Mouse (Mus musculus) forebrain, embryonic 11.5 days (tissue): ENCODE measurements at regions not wholly inside any gene's neighbourhood (a gene's known extent, or its start where the extent isn't known, plus 50 kb on each side); places are given as distances from the start of the nearest gene placed in this dataset.

Experiments used
- ATAC-seq: fragments of 200-750 bp; cut with Nextera tagmentation; replicated peaks from 2 replicates; pipeline ENCODE4 v1.8.0; 2017; ENCODE audit warnings: moderate TSS enrichment; ENCODE audit not compliant: low FRiP score
- DNase-seq: peaks from one replicate; pipeline ENCODE4 v3.0.0-alpha.2; 2017; ENCODE audit warnings: low spot score
- H3K27ac ChIP-seq: fragments of 300-500 bp; sonication (generic); 2 replicates; pipeline ENCODE4 v1.5.1; 2014; ENCODE audit warnings: low read depth, low read length
- H3K27me3 ChIP-seq: fragments of 300-500 bp; sonication (generic); 2 replicates; pipeline ENCODE4 v1.6.1; 2014; ENCODE audit warnings: mild to moderate bottlenecking, low read length, mixed read lengths; ENCODE audit not compliant: control insufficient read depth, insufficient read depth
- H3K36me3 ChIP-seq: fragments of 300-500 bp; sonication (generic); 2 replicates; pipeline ENCODE4 v1.6.1; 2014; ENCODE audit warnings: mild to moderate bottlenecking, low read length, moderate library complexity, mixed read lengths; ENCODE audit not compliant: control insufficient read depth, insufficient read depth
- H3K4me1 ChIP-seq: fragments of 300-500 bp; sonication (generic); replicated peaks from 2 replicates; pipeline ENCODE4 v1.6.1; 2014; ENCODE audit warnings: low read length, mixed read lengths; ENCODE audit not compliant: control insufficient read depth, insufficient read depth
- H3K4me2 ChIP-seq: fragments of 300-500 bp; sonication (generic); 2 replicates; pipeline ENCODE4 v1.6.1; 2014; ENCODE audit warnings: low read depth, mild to moderate bottlenecking, low read length, moderate library complexity, mixed read lengths; ENCODE audit not compliant: severe bottlenecking
- H3K4me3 ChIP-seq: fragments of 300-500 bp; sonication (generic); 2 replicates; pipeline ENCODE4 v1.5.1; 2014; ENCODE audit warnings: low read depth, low read length
- H3K9ac ChIP-seq: fragments of 300-500 bp; sonication (generic); 2 replicates; pipeline ENCODE4 v1.6.1; 2014; ENCODE audit warnings: low read length
- H3K9me3 ChIP-seq: fragments of 300-500 bp; sonication (generic); 2 replicates; pipeline ENCODE4 v1.6.1; 2016; ENCODE audit warnings: low read length, mixed read lengths; ENCODE audit not compliant: control insufficient read depth
- WGBS: fragments of 180-500 bp; shearing (Covaris S2); extraction: QIAGEN DNeasy Blood & Tissue Kit; methylation state at CpG from one replicate; pipeline ENCODE4 v1.1.7; 2014; 5-methylcytosine and 5-hydroxymethylcytosine counted together

GRCm38 (mm10) chr10:8952922-8953321, 67.1 kb upstream of the Sash1 start:
- DNase-seq (no peak), ATAC-seq (no peak)
- H3K4me2 ChIP-seq, result no peak overlapping the region
- no peaks in the 10 kb centered on the region for H3K4me1 ChIP-seq
- WGBS, result 86% methylated on average over 5 of the region's 5 CpGs
- no peak overlapping the region for H3K4me3 ChIP-seq
- no peaks in the 10 kb centered on the region for H3K36me3 ChIP-seq
- H3K27me3 ChIP-seq, result no peaks in the 10 kb centered on the region
- no peak overlapping the region for H3K9ac ChIP-seq
- no peak overlapping the region for H3K27ac ChIP-seq
- H3K9me3 ChIP-seq, result no peaks in the 10 kb centered on the region

GRCm38 (mm10) chr10:8951937-8952336, 66.1 kb upstream of the Sash1 start:
- ATAC-seq, result no peak
- H3K4me3 ChIP-seq, result no peak overlapping the region
- H3K27ac ChIP-seq, result no peak overlapping the region
- WGBS, result 93% methylated on average over 3 of the region's 3 CpGs
- no peaks in the 10 kb centered on the region for H3K27me3 ChIP-seq
- H3K9me3 ChIP-seq, result no peaks in the 10 kb centered on the region
- H3K4me2 ChIP-seq, result no peak overlapping the region
- H3K9ac ChIP-seq, result no peak overlapping the region
- H3K4me1 ChIP-seq, result no peaks in the 10 kb centered on the region
- no peak for DNase-seq
- no peaks in the 10 kb centered on the region for H3K36me3 ChIP-seq

DNA sequence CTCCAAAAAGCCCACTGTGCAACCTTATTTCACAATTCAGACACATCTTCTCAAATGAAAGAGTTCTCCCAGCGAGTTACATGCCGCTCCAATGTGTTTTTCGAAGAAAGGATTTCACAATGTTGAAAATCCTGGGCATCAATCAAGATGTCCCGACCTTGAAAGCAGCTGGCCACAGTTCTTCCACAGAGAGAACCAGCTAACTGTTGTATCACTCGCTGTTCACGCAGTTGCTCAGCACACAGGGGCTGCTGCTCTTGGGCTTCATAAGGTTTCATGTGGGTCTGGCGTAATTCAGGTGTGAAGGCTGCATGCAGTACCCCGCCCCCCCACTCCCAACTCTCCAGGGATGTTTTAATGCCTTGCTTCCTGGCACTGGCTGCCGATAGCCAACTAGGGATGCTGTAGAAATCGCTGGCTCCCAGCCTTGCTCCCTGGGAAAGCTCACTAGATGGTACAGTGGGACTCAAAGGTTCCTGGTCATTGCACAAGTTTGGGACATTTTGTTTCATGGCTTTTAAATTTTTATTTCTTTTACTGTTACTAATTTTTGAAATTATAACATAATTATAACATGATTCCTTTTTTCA, 65.5 kb upstream of the Sash1 start:
- WGBS, result 87% methylated on average over 10 of the region's 10 CpGs
- H3K4me2 ChIP-seq, result no peak overlapping the region
- H3K36me3 ChIP-seq, result no peaks in the 10 kb centered on the region
- no peak overlapping the region for H3K27ac ChIP-seq
- DNase-seq (no peak), ATAC-seq (no peak)
- H3K4me3 ChIP-seq, result no peak overlapping the region
- no peaks in the 10 kb centered on the region for H3K4me1 ChIP-seq
- H3K9me3 ChIP-seq, result no peaks in the 10 kb centered on the region
- H3K27me3 ChIP-seq, result no peaks in the 10 kb centered on the region
- H3K9ac ChIP-seq, result no peak overlapping the region

DNA sequence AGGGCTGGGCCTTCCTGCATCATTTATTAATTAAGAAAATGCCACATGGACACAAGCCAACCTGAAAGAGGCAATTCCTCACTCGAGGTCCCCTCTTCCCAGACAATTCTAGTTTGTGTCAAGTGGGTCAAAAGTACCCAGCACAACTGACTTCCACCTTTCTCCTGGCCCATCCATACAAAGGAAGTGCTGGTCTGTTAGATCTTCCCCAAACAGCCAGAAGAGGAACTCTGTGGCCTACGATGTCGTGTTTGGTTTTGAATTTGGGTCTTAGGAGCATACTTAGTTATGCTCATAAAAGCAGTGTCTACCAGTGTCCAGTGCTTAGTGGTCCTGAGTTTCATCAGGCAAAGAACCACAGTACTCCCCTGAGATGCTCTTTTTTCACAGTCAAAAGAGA, 62.4 kb upstream of the Sash1 start:
- H3K4me1 ChIP-seq, result no peaks in the 10 kb centered on the region
- no peak for ATAC-seq
- H3K36me3 ChIP-seq, result no peaks in the 10 kb centered on the region
- no peak for DNase-seq
- H3K9me3 ChIP-seq, result no peaks in the 10 kb centered on the region
- no peak overlapping the region for H3K9ac ChIP-seq
- no peak overlapping the region for H3K27ac ChIP-seq
- no peak overlapping the region for H3K4me3 ChIP-seq
- no peaks in the 10 kb centered on the region for H3K27me3 ChIP-seq
- WGBS, result 83% methylated on average over 3 of the region's 3 CpGs
- H3K4me2 ChIP-seq, result no peak overlapping the region

DNA sequence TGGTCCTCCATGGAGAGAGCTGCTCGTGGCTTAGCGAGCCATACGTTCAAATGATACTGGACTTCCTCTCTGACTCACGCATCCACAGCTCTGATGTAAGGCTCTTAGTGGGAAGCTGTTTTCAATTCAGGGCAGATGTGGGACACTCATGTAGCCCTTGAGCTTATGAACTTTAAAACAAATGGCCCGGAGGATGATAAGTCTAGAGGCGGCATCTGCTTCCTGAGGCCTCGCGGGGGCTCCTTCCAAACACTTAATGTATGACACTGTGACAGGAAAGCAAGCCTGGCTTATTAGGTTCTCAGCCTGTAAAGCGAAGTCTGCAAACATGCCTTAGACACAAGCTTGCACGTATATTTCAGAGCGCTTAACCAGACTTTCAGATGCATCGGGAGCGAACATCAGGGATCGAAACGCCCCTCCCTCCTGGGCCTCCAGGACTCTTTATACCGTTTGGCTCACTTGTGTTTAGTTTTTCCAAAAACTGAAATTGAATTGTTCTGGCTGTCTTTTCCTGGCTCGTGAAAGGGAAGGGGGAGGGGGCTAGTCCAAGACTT, 59.4 kb upstream of the Sash1 start:
- 80% methylated on average over 17 of the region's 17 CpGs for WGBS
- ATAC-seq (no peak), DNase-seq (no peak)
- H3K36me3 ChIP-seq, result no peaks in the 10 kb centered on the region
- 0 out of 2 replicates have a peak overlapping the region, but pooled peaks have one; percentile 1 for H3K4me2 ChIP-seq
- no peaks in the 10 kb centered on the region for H3K27me3 ChIP-seq
- no peak overlapping the region for H3K9ac ChIP-seq
- no peaks in the 10 kb centered on the region for H3K9me3 ChIP-seq
- H3K4me1 ChIP-seq, result no peaks in the 10 kb centered on the region
- H3K27ac ChIP-seq, result no peak overlapping the region
- no peak overlapping the region for H3K4me3 ChIP-seq

- 75% methylated on average over 5 of the region's 5 CpGs for WGBS
- H3K4me3 ChIP-seq, result no peak overlapping the region
- no peaks in the 10 kb centered on the region for H3K4me1 ChIP-seq
- DNase-seq (no peak), ATAC-seq (no peak)
- H3K27ac ChIP-seq, result no peak overlapping the region
- no peak overlapping the region for H3K9ac ChIP-seq
- H3K9me3 ChIP-seq, result no peaks in the 10 kb centered on the region
- H3K27me3 ChIP-seq, result no peaks in the 10 kb centered on the region
- H3K36me3 ChIP-seq, result no peaks in the 10 kb centered on the region
- H3K4me2 ChIP-seq, result no peak overlapping the region
These were observed 58.7 kb upstream of the Sash1 start for GRCm38 (mm10) chr10:8944586-8944985.

DNA sequence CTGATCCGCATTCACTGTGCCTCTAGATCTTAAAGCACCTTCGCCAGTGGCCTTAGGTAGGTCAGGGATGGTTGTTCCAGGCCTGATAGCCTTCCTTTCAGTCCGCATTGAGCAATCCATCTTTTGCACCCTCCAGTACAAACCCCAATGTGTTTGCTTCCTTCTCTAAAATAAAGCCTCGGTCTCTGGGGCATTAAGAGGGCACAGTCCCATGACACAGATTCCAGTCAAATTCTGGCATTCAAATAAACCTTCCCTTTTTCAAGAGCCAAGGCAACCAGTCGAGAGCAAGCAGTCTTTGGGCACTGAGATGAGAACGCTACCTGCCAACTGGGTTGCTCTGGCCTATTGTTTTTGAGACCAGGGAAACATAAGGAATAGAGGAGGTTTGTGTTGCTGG, 57.8 kb upstream of the Sash1 start:
- Histone ChIP-seq H3K27me3 (no peaks in the 10 kb centered on the region), H3K4me2 (no peak overlapping the region), H3K4me3 (no peak overlapping the region), H3K9ac (no peak overlapping the region), H3K4me1 (no peaks in the 10 kb centered on the region), H3K9me3 (no peaks in the 10 kb centered on the region), H3K36me3 (no peaks in the 10 kb centered on the region), H3K27ac (no peak overlapping the region)
- WGBS, result 89% methylated on average over 6 of the region's 6 CpGs
- no peak for ATAC-seq
- DNase-seq, result no peak

GRCm38 (mm10) chr10:8942967-8943471, 57.1 kb upstream of the Sash1 start:
- Histone ChIP-seq H3K4me1 (no peaks in the 10 kb centered on the region), H3K27ac (no peak overlapping the region), H3K9ac (no peak overlapping the region), H3K36me3 (no peaks in the 10 kb centered on the region), H3K4me2 (no peak overlapping the region), H3K9me3 (no peaks in the 10 kb centered on the region), H3K27me3 (no peaks in the 10 kb centered on the region), H3K4me3 (no peak overlapping the region)
- ATAC-seq (no peak), DNase-seq (no peak)
- WGBS, result 89% methylated on average over 6 of the region's 6 CpGs

GRCm38 (mm10) chr10:8936369-8936768, 50.5 kb upstream of the Sash1 start:
- Histone ChIP-seq H3K9me3 (no peaks in the 10 kb centered on the region), H3K9ac (no peak overlapping the region), H3K4me1 (no peaks in the 10 kb centered on the region), H3K27ac (no peak overlapping the region), H3K36me3 (no peaks in the 10 kb centered on the region), H3K4me3 (no peak overlapping the region), H3K4me2 (no peak overlapping the region), H3K27me3 (no peaks in the 10 kb centered on the region)
- ATAC-seq, result no peak
- no peak for DNase-seq
- WGBS, result 87% methylated on average over 4 of the region's 4 CpGs
